In the genomic region with DNA sequence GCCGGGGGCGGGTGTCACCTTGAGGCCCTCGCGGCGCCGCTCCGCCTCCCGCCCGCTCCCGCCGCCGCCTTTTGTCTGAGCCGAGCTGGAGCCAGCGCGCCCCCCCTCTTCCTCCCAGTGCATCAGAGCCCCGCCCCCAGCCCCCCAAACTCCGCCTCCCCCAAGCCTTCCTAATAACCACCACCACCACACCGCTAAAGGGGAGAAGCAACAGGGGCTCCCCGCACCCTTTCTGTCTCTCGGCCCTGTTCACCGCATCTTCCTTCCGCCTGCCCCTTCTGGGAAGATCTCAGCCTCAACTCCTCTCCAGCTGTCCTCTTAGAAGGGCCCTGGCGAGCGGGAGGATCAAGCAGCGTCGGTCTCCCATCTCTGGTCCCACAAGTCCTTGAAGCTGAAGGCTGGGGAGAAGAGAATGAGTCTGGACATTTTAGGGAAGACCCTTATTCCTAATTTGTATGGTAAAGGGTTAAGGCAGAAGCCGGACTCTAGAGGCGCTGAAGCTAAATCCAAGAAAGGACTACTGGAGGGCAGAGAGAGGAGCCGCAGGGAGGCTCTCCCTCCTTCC, we compare ENCODE assay signal across 9 mouse cellular contexts. TPM values are rescaled to one million over a fixed set of nuclear protein-coding genes. Genes with fewer than 3 reads are reported as not detected.
A peak's percentile ranks its signal among the peaks of the same experiment; 100 is the strongest.
DNase-seq lines count a peak whose midpoint lies in the region; ATAC-seq and TF ChIP-seq lines count a peak whose summit lies in the region.
"Had no signal": no experiment of that assay in that cellular context is flagged by ENCODE, and none has a peak within 500 bp of the region (broad histone marks: within the 10 kb centered on the region; RNA-seq: fewer than 3 reads in every experiment).

A gene (minus strand): TSS at position 61 of the 565 bp plus-strand sequence.

- peak within 1 kb of the TSS; percentile 31; the same call in 1 of the 2 replicates for H3K9ac ChIP-seq in heart, adult 2 months (ENCODE audit: low read depth, low read length)
- peak within 1 kb of the TSS; percentile 63 for H3K9ac ChIP-seq in intestine, embryonic 15.5 days
- H3K9ac ChIP-seq in liver, postnatal 0 days (replicated peaks), result 0 out of 2 replicates have a peak within 1 kb of the TSS, but pooled peaks have one; percentile 26

- WGBS in heart, adult 2 months, result 2% methylated on average over 28 of the region's 29 CpGs
- 2% methylated on average over 25 of the region's 29 CpGs for WGBS in intestine, embryonic 15.5 days
- WGBS in liver, postnatal 0 days (ENCODE audit: insufficient replicate concordance), result 6% methylated on average over 12 of the region's 29 CpGs

- H3K4me3 ChIP-seq in heart, adult 2 months, result peak within 1 kb of the TSS; percentile 46
- H3K4me3 ChIP-seq in E14TG2a.4 (replicated peaks; ENCODE audit: low read length), result peak within 1 kb of the TSS; percentile 91
- H3K4me3 ChIP-seq in intestine, embryonic 15.5 days (replicated peaks), result peak within 1 kb of the TSS; percentile 70
- H3K4me3 ChIP-seq in liver, postnatal 0 days (ENCODE audit: low read depth, low read length), result peak within 1 kb of the TSS; percentile 50

- intact Hi-C loops in heart, adult 2 months (cut with DNase I), result no loop called here
- intact Hi-C loops in heart, postnatal 10 days (cut with DNase I), result no loop called here

- peaks cover 2% of the 10 kb centered on the region; the same call in 1 of the 2 replicates for H3K4me1 ChIP-seq in heart, adult 2 months (ENCODE audit: control insufficient read depth, insufficient read depth, low read length)
- H3K4me1 ChIP-seq in E14TG2a.4 (replicated peaks; ENCODE audit: low read depth, low read length), result peaks cover 53% of the 10 kb centered on the region
- H3K4me1 ChIP-seq in intestine, embryonic 15.5 days (replicated peaks), result peaks cover 15% of the 10 kb centered on the region
- H3K4me1 ChIP-seq in liver, postnatal 0 days (ENCODE audit: insufficient read depth), result peaks cover 10% of the 10 kb centered on the region

- no peak for TF ChIP-seq CTCF in heart, adult 2 months (IDR thresholded peaks at IDR 0.05)
- no peak for TF ChIP-seq CTCF in E14TG2a.4 (conservative IDR thresholded peaks at IDR 0.05; ENCODE audit: low read length)
- TF ChIP-seq CTCF in liver, postnatal 0 days (IDR thresholded peaks at IDR 0.05; ENCODE audit: low read depth), result no peak

- no peak within 1 kb of the TSS for H3K27ac ChIP-seq in heart, adult 2 months
- H3K27ac ChIP-seq in intestine, embryonic 15.5 days, result 0 out of 2 replicates have a peak within 1 kb of the TSS, but pooled peaks have one; percentile 23
- no peak within 1 kb of the TSS for H3K27ac ChIP-seq in liver, postnatal 0 days (ENCODE audit: low read depth)

- no peak for TF ChIP-seq POLR2A in heart, adult 2 months (IDR thresholded peaks at IDR 0.05; ENCODE audit: insufficient read depth, low read depth, low read length)

- no peaks in the 10 kb centered on the region for H3K79me2 ChIP-seq in heart, adult 2 months (replicated peaks; ENCODE audit: control insufficient read depth, insufficient read depth, low read length)

- H3K36me3 ChIP-seq in heart, adult 2 months (ENCODE audit: control insufficient read depth, insufficient read depth, low read length), result no peaks in the 10 kb centered on the region
- H3K36me3 ChIP-seq in E14TG2a.4 (ENCODE audit: insufficient read depth, low read length), result no peaks in the 10 kb centered on the region
- H3K36me3 ChIP-seq in intestine, embryonic 15.5 days, result no peaks in the 10 kb centered on the region
- no peaks in the 10 kb centered on the region for H3K36me3 ChIP-seq in liver, postnatal 0 days (replicated peaks; ENCODE audit: insufficient read depth, low read length)

- no peak for DNase-seq in heart, adult 2 months
- DNase-seq in heart, postnatal 10 days, result no peak
- DNase-seq in embryo, embryonic 9.5 days (ENCODE audit: extremely low spot score), result peak; percentile 73
- DNase-seq in liver, postnatal 0 days, result no peak
- peak; percentile 75 for DNase-seq in thymus, postnatal 0 days (ENCODE audit: low spot score)
- no peak for DNase-seq in urinary bladder, postnatal 36 days (ENCODE audit: low spot score in 2 of 2)

- peak within 1 kb of the TSS; percentile 94 for H3K4me2 ChIP-seq in intestine, embryonic 15.5 days (replicated peaks)
- peak within 1 kb of the TSS; percentile 76 for H3K4me2 ChIP-seq in liver, postnatal 0 days (ENCODE audit: low read depth, low read length)

- H3K9me3 ChIP-seq in E14TG2a.4 (ENCODE audit: low read length), result no peaks in the 10 kb centered on the region
- H3K9me3 ChIP-seq in intestine, embryonic 15.5 days, result no peaks in the 10 kb centered on the region
- H3K9me3 ChIP-seq in liver, postnatal 0 days (ENCODE audit: low read length), result no peaks in the 10 kb centered on the region

- TF ChIP-seq EP300 in heart, adult 2 months (IDR thresholded peaks at IDR 0.05; ENCODE audit: insufficient read depth, low read depth, low read length), result no peak
- TF ChIP-seq EP300 in liver, postnatal 0 days (IDR thresholded peaks at IDR 0.05; ENCODE audit: low read depth), result no peak

- peaks cover 24% of the 10 kb centered on the region for H3K27me3 ChIP-seq in heart, adult 2 months (ENCODE audit: control insufficient read depth, insufficient read depth, low read length)
- H3K27me3 ChIP-seq in E14TG2a.4 (ENCODE audit: insufficient read depth, low read length), result peaks cover 48% of the 10 kb centered on the region
- H3K27me3 ChIP-seq in intestine, embryonic 15.5 days (replicated peaks), result peaks cover 46% of the 10 kb centered on the region
- peaks cover 69% of the 10 kb centered on the region for H3K27me3 ChIP-seq in liver, postnatal 0 days (ENCODE audit: insufficient read depth, low read length)

- peak; percentile 52 for ATAC-seq in intestine, embryonic 15.5 days
- no peak for ATAC-seq in liver, postnatal 0 days

RNA-seq across cellular contexts. Expression of the gene that starts here (rescaled TPM):
- under 1 TPM in 1 of 2 experiments, not detected in 1; 0.07 TPM for total RNA-seq in heart, adult 2 months (2021)
- polyA plus RNA-seq in heart, adult 2 months (2012; rRNA removed), result 0.04 and 0.06 TPM in 2 replicates
- under 1 TPM; 0.05 to 0.12 TPM for total RNA-seq in heart, postnatal 10 days (2021)
- 2.5 and 2.7 TPM in 2 replicates for polyA plus RNA-seq in intestine, embryonic 15.5 days (2015; fragmentation: Nextera tagmentation; extraction: Ambion mirVana)
- 0.13 and 0.19 TPM in 2 replicates for polyA plus RNA-seq in liver, postnatal 0 days (2015; fragmentation: Nextera tagmentation; extraction: Ambion mirVana)
- 19.0 and 19.6 TPM in 2 replicates for polyA plus RNA-seq in thymus, postnatal 0 days (2015; fragmentation: Nextera tagmentation; extraction: Ambion mirVana)
- total RNA-seq: liver, adult 2 months had no signal

Comparison
In these comparisons a context has a peak if more than half of its experiments do, and no peak if none do; other contexts are left out.
1. DNase-seq: peak in embryo, embryonic 9.5 days (single experiment) and thymus, postnatal 0 days (single experiment); none in heart, adult 2 months (0 of 2), heart, postnatal 10 days (0 of 2), liver, postnatal 0 days (single experiment) and urinary bladder, postnatal 36 days (0 of 2).
2. Peak in every context shown above with its lines, with median percentiles within 50 percentile points of each other: H3K4me3 ChIP-seq and H3K9ac ChIP-seq.